Mouse (Mus musculus) olfactory bulb, adult 2 months (tissue): Measurements from ENCODE around the gene Snx8.

Source experiments
- CTCF ChIP-seq: fragments of 200-500 bp; IDR thresholded peaks from 2 replicates; pipeline ENCODE4 v1.5.1; 2012; ENCODE audit warnings: low read depth, mild to moderate bottlenecking, low read length, moderate library complexity; ENCODE audit not compliant: insufficient read depth
- POLR2A ChIP-seq: fragments of 200-500 bp; IDR thresholded peaks from 2 replicates; pipeline ENCODE4 v1.6.1; 2012; ENCODE audit warnings: mild to moderate bottlenecking, low read depth, low read length, moderate library complexity; ENCODE audit not compliant: insufficient read depth

- TF ChIP-seq CTCF (no peak), POLR2A (no peak)
Measured at GRCm38 (mm10) chr5:140307602-140308001, 81.5 kb downstream of the Snx8 start.
